Mouse (Mus musculus): ENCODE measurements around the gene Tmprss4.

- no peak for TF ChIP-seq CTCF (IDR thresholded peaks at IDR 0.05)
- no peak for TF ChIP-seq EP300 (IDR thresholded peaks at IDR 0.05)
Measured at GRCm38 (mm10) chr9:45205143-45205542, 1.3 kb upstream of the Tmprss4 start.
